Mouse (Mus musculus): ENCODE measurements around the gene Ehmt1.

The Ehmt1 gene

GRCm38 (mm10) chr2:24805621-24806020 lies 113.8 kb downstream of the Ehmt1 start:
- DNase-seq (ENCODE audit: low read depth) = no peak

GRCm38 (mm10) chr2:24796833-24797457 lies 122.5 kb downstream of the Ehmt1 start:
- DNase-seq (ENCODE audit: low read depth) = no peak

- DNase-seq (ENCODE audit: low read depth) = peak; percentile 40
These were observed 132.2 kb downstream of the Ehmt1 start for GRCm38 (mm10) chr2:24787250-24787649.

- DNase-seq (ENCODE audit: low read depth) = no peak
These were observed 138.2 kb downstream of the Ehmt1 start for GRCm38 (mm10) chr2:24781253-24781652.

- DNase-seq (ENCODE audit: low read depth) = no peak
These were observed 142.6 kb downstream of the Ehmt1 start for GRCm38 (mm10) chr2:24776831-24777230.

- DNase-seq (ENCODE audit: low read depth) = no peak
These were observed 143.3 kb downstream of the Ehmt1 start for GRCm38 (mm10) chr2:24775951-24776587.

GRCm38 (mm10) chr2:24774832-24775231 lies 144.6 kb downstream of the Ehmt1 start:
- DNase-seq (ENCODE audit: low read depth) = no peak

- no peak for DNase-seq (ENCODE audit: low read depth)
These were observed 148.6 kb downstream of the Ehmt1 start for GRCm38 (mm10) chr2:24770861-24771260.

GRCm38 (mm10) chr2:24763115-24763557 lies 156.3 kb downstream of the Ehmt1 start, which contains the start of gene Cacna1b:
Gene Cacna1b (minus strand): TSS chr2:24763152.
- DNase-seq (ENCODE audit: low read depth) = no peak

- DNase-seq (ENCODE audit: low read depth) = no peak
These were observed 156.9 kb downstream of the Ehmt1 start for GRCm38 (mm10) chr2:24762446-24762960.

GRCm38 (mm10) chr2:24761923-24762445 lies 157.4 kb downstream of the Ehmt1 start:
- DNase-seq (ENCODE audit: low read depth) = no peak

- DNase-seq (ENCODE audit: low read depth) = no peak
These were observed 164.1 kb downstream of the Ehmt1 start for GRCm38 (mm10) chr2:24755276-24755675.

- no peak for DNase-seq (ENCODE audit: low read depth)
These were observed 166.8 kb downstream of the Ehmt1 start for GRCm38 (mm10) chr2:24752599-24752998.

- no peak for DNase-seq (ENCODE audit: low read depth)
These were observed 169.4 kb downstream of the Ehmt1 start for GRCm38 (mm10) chr2:24750051-24750450.

- DNase-seq (ENCODE audit: low read depth) = no peak
These were observed 171.5 kb downstream of the Ehmt1 start for GRCm38 (mm10) chr2:24747878-24748277.

Measured in fibroblast of lung, adult 2 months (primary cell).